Mouse (Mus musculus): ENCODE data around the gene Ddx20.
"Not testable (repeated sequence)": the region's sequence is repeated elsewhere in the genome, so short reads cannot be mapped to it uniquely, and the experiment has no call there.

The Ddx20 gene

GRCm38 (mm10) chr3:105705061-105705549, 17.7 kb upstream of the Ddx20 start:
- DNase-seq (ENCODE audit: low spot score in 2 of 2), result peak; percentile 67 to 74

- peak; percentile 65 to 69 for DNase-seq (ENCODE audit: low spot score in 2 of 2)
Observed at GRCm38 (mm10) chr3:105704031-105705008, 16.9 kb upstream of the Ddx20 start, which contains the start of gene Inka2. Gene Inka2 (plus strand): TSS chr3:105704599.

GRCm38 (mm10) chr3:105703571-105703970, 16.2 kb upstream of the Ddx20 start:
- DNase-seq (ENCODE audit: low spot score in 2 of 2), result no peak

GRCm38 (mm10) chr3:105701399-105701798, 14.0 kb upstream of the Ddx20 start:
- no peak for DNase-seq (ENCODE audit: low spot score in 2 of 2)

GRCm38 (mm10) chr3:105700786-105701185, 13.4 kb upstream of the Ddx20 start:
- not testable (repeated sequence) for DNase-seq (ENCODE audit: low spot score in 2 of 2)

- no peak for DNase-seq (ENCODE audit: low spot score in 2 of 2)
Observed at GRCm38 (mm10) chr3:105699241-105699933, 12.0 kb upstream of the Ddx20 start.

GRCm38 (mm10) chr3:105698311-105698710, 10.9 kb upstream of the Ddx20 start:
- DNase-seq (ENCODE audit: low spot score in 2 of 2), result no peak

GRCm38 (mm10) chr3:105697148-105697441, 9.7 kb upstream of the Ddx20 start:
- no peak for DNase-seq (ENCODE audit: low spot score in 2 of 2)

- no peak for DNase-seq (ENCODE audit: low spot score in 2 of 2)
Observed at GRCm38 (mm10) chr3:105696387-105697147, 9.2 kb upstream of the Ddx20 start.

GRCm38 (mm10) chr3:105695476-105696386, 8.4 kb upstream of the Ddx20 start:
- DNase-seq (ENCODE audit: low spot score in 2 of 2), result no peak

- no peak for DNase-seq (ENCODE audit: low spot score in 2 of 2)
Observed at GRCm38 (mm10) chr3:105693327-105694080, 6.1 kb upstream of the Ddx20 start.

GRCm38 (mm10) chr3:105688536-105688935, 1.2 kb upstream of the Ddx20 start:
- DNase-seq (ENCODE audit: low spot score in 2 of 2), result no peak

- peak in 1 of 2 experiments; percentile 35 for DNase-seq (ENCODE audit: low spot score in 2 of 2)
Observed at GRCm38 (mm10) chr3:105686394-105687323, 715 bp downstream of the Ddx20 start.

- DNase-seq (ENCODE audit: low spot score in 2 of 2), result no peak
Observed at GRCm38 (mm10) chr3:105680346-105680745, 7.0 kb downstream of the Ddx20 start.

GRCm38 (mm10) chr3:105675932-105676331, 11.4 kb downstream of the Ddx20 start:
- no peak for DNase-seq (ENCODE audit: low spot score in 2 of 2)

- peak; percentile 14 to 45 for DNase-seq (ENCODE audit: low spot score in 2 of 2)
Observed at GRCm38 (mm10) chr3:105674595-105675218, 12.7 kb downstream of the Ddx20 start.

GRCm38 (mm10) chr3:105670801-105671200, 16.6 kb downstream of the Ddx20 start:
- DNase-seq (ENCODE audit: low spot score in 2 of 2), result no peak

- no peak for DNase-seq (ENCODE audit: low spot score in 2 of 2)
Observed at GRCm38 (mm10) chr3:105669776-105670175, 17.6 kb downstream of the Ddx20 start.

Data from urinary bladder, adult 18-20 months (tissue).